In the genomic region with DNA sequence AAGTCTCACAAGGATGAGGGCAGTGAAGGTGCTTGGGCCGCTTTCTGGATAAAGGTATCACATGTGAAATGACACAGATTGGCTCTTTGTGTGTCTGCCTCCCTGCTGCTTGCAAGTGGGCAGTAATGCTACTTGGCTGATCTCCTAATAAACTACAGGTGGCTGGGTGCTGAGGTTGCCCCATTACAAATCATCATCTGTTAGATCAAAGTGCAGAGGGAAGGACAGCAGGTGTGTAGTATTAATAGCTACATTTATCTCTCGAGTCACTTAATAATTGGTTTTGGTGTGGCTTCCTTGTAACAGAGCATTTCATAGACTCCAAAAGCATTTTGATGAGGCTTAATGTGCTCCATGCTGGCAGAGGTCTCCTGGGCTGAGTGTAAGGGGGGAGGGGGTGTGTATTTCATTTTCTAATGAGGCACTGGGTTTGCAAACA, we compare ENCODE assay signal across 11 mouse cellular contexts.
A peak's percentile ranks its signal among the peaks of the same experiment; 100 is the strongest.
DNase-seq lines count a peak whose midpoint lies in the region; ATAC-seq and TF ChIP-seq lines count a peak whose summit lies in the region.
"Had no signal": no experiment of that assay in that cellular context is flagged by ENCODE, and none has a peak within 500 bp of the region (broad histone marks: within the 10 kb centered on the region; RNA-seq: fewer than 3 reads in every experiment).

No protein-coding gene starts in this region.

- H3K27ac ChIP-seq in limb, embryonic 11.5 days (replicated peaks; ENCODE audit: low read depth, low read length), result no peak overlapping the region
- no peak overlapping the region for H3K27ac ChIP-seq in limb, embryonic 10.5 days
- no peak overlapping the region for H3K27ac ChIP-seq in embryonic facial prominence, embryonic 14.5 days (replicated peaks; ENCODE audit: low read depth, low read length)
- H3K27ac ChIP-seq in hindbrain, embryonic 16.5 days (ENCODE audit: low read depth, low read length), result no peak overlapping the region
- no peak overlapping the region for H3K27ac ChIP-seq in heart, embryonic 11.5 days (ENCODE audit: low read depth, low read length)

- no peaks in the 10 kb centered on the region for H3K9me3 ChIP-seq in limb, embryonic 11.5 days (ENCODE audit: control insufficient read depth, low read length)
- H3K9me3 ChIP-seq in limb, embryonic 10.5 days (replicated peaks), result no peaks in the 10 kb centered on the region
- no peaks in the 10 kb centered on the region for H3K9me3 ChIP-seq in embryonic facial prominence, embryonic 14.5 days (ENCODE audit: control insufficient read depth, low read length)
- H3K9me3 ChIP-seq in hindbrain, embryonic 16.5 days (ENCODE audit: control insufficient read depth, low read length), result no peaks in the 10 kb centered on the region
- H3K9me3 ChIP-seq in heart, embryonic 11.5 days (replicated peaks; ENCODE audit: control insufficient read depth, low read length), result no peaks in the 10 kb centered on the region

- no peak overlapping the region for H3K4me3 ChIP-seq in limb, embryonic 11.5 days (ENCODE audit: low read depth, low read length)
- no peak overlapping the region for H3K4me3 ChIP-seq in limb, embryonic 10.5 days
- H3K4me3 ChIP-seq in embryonic facial prominence, embryonic 14.5 days (ENCODE audit: low read depth, low read length), result no peak overlapping the region
- H3K4me3 ChIP-seq in hindbrain, embryonic 16.5 days (ENCODE audit: low read length), result no peak overlapping the region
- H3K4me3 ChIP-seq in myocyte, result no peak overlapping the region
- H3K4me3 ChIP-seq in heart, embryonic 11.5 days (ENCODE audit: low read depth, low read length), result no peak overlapping the region

- H3K36me3 ChIP-seq in limb, embryonic 11.5 days (ENCODE audit: control insufficient read depth, insufficient read depth, low read length), result no peaks in the 10 kb centered on the region
- H3K36me3 ChIP-seq in limb, embryonic 10.5 days, result no peaks in the 10 kb centered on the region
- H3K36me3 ChIP-seq in embryonic facial prominence, embryonic 14.5 days (ENCODE audit: control insufficient read depth, insufficient read depth, low read length), result no peaks in the 10 kb centered on the region
- H3K36me3 ChIP-seq in hindbrain, embryonic 16.5 days (ENCODE audit: control insufficient read depth, insufficient read depth, low read length), result no peaks in the 10 kb centered on the region
- no peaks in the 10 kb centered on the region for H3K36me3 ChIP-seq in myocyte (ENCODE audit: control insufficient read depth, insufficient read depth)
- no peaks in the 10 kb centered on the region for H3K36me3 ChIP-seq in heart, embryonic 11.5 days (ENCODE audit: control insufficient read depth, insufficient read depth, low read length)

- no peak overlapping the region for H3ac ChIP-seq in myocyte (ENCODE audit: control insufficient read depth, insufficient read length)

- no peaks in the 10 kb centered on the region for H3K4me1 ChIP-seq in limb, embryonic 11.5 days (ENCODE audit: control insufficient read depth, insufficient read depth, low read length)
- H3K4me1 ChIP-seq in limb, embryonic 10.5 days, result peaks cover 13% of the 10 kb centered on the region
- no peaks in the 10 kb centered on the region for H3K4me1 ChIP-seq in embryonic facial prominence, embryonic 14.5 days (ENCODE audit: control insufficient read depth, insufficient read depth, low read length)
- no peaks in the 10 kb centered on the region for H3K4me1 ChIP-seq in hindbrain, embryonic 16.5 days (ENCODE audit: control insufficient read depth, insufficient read depth, low read depth, low read length)
- H3K4me1 ChIP-seq in heart, embryonic 11.5 days (ENCODE audit: control insufficient read depth, insufficient read depth, low read length), result no peaks in the 10 kb centered on the region

- no peak for ATAC-seq in limb, embryonic 11.5 days (ENCODE audit: insufficient number of reproducible peaks, low FRiP score, low TSS enrichment, low read depth)
- ATAC-seq in embryonic facial prominence, embryonic 14.5 days (ENCODE audit: low read depth), result peak; percentile 78; the same call in 1 of the 2 replicates
- ATAC-seq in hindbrain, embryonic 16.5 days, result peak; percentile 87
- ATAC-seq in heart, embryonic 11.5 days (replicated peaks; ENCODE audit: insufficient number of reproducible peaks, low FRiP score, low TSS enrichment), result no peak
- no peak for ATAC-seq in inflammation-experienced regulatory T-cells, adult 6 months

- no peaks in the 10 kb centered on the region for H3K79me2 ChIP-seq in myocyte (ENCODE audit: control insufficient read depth, insufficient read depth)

- DNase-seq in limb, embryonic 11.5 days (ENCODE audit: low spot score), result peak; percentile 36
- no peak for DNase-seq in limb, embryonic 10.5 days (ENCODE audit: low spot score)
- no peak for DNase-seq in embryonic facial prominence, embryonic 14.5 days (ENCODE audit: low spot score)
- DNase-seq in kidney, postnatal 14 days, result no peak
- DNase-seq: kidney, adult 9 months; lung, postnatal 36 days had no signal

- 9% methylated on average over 2 of the region's 2 CpGs for WGBS in limb, embryonic 11.5 days
- 35% methylated on average over 2 of the region's 2 CpGs for WGBS in limb, embryonic 10.5 days
- 39% methylated on average over 2 of the region's 2 CpGs for WGBS in embryonic facial prominence, embryonic 14.5 days
- 26% methylated on average over 2 of the region's 2 CpGs for WGBS in hindbrain, embryonic 16.5 days
- WGBS in heart, embryonic 11.5 days (ENCODE audit: insufficient replicate concordance), result 70% methylated on average over 2 of the region's 2 CpGs

- no peak overlapping the region for H3K9ac ChIP-seq in limb, embryonic 11.5 days (ENCODE audit: low read length)
- H3K9ac ChIP-seq in embryonic facial prominence, embryonic 14.5 days (ENCODE audit: low read depth, low read length), result no peak overlapping the region
- H3K9ac ChIP-seq in hindbrain, embryonic 16.5 days (ENCODE audit: low read depth, low read length), result no peak overlapping the region
- no peak overlapping the region for H3K9ac ChIP-seq in heart, embryonic 11.5 days (ENCODE audit: low read depth, low read length)

- TF ChIP-seq POLR2A in myocyte (IDR thresholded peaks at IDR 0.05; ENCODE audit: insufficient read length, low read depth), result no peak

- no peak overlapping the region for H3K4me2 ChIP-seq in limb, embryonic 11.5 days (ENCODE audit: low read depth, severe bottlenecking)
- H3K4me2 ChIP-seq in embryonic facial prominence, embryonic 14.5 days (ENCODE audit: low read depth, low read length), result no peak overlapping the region
- no peak overlapping the region for H3K4me2 ChIP-seq in hindbrain, embryonic 16.5 days (ENCODE audit: low read length)
- H3K4me2 ChIP-seq in myocyte (ENCODE audit: low read depth), result no peak overlapping the region
- no peak overlapping the region for H3K4me2 ChIP-seq in heart, embryonic 11.5 days
- H3K4me2 ChIP-seq: liver, embryonic 11.5 days had no signal

- no peaks in the 10 kb centered on the region for H3K27me3 ChIP-seq in limb, embryonic 11.5 days (ENCODE audit: control insufficient read depth, insufficient read depth, low read length)
- H3K27me3 ChIP-seq in limb, embryonic 10.5 days (ENCODE audit: low read depth, poor library complexity, severe bottlenecking), result no peaks in the 10 kb centered on the region
- H3K27me3 ChIP-seq in embryonic facial prominence, embryonic 14.5 days (replicated peaks; ENCODE audit: control insufficient read depth, insufficient read depth, low read length), result no peaks in the 10 kb centered on the region
- H3K27me3 ChIP-seq in hindbrain, embryonic 16.5 days (replicated peaks; ENCODE audit: control insufficient read depth, insufficient read depth, low read length), result no peaks in the 10 kb centered on the region
- H3K27me3 ChIP-seq in myocyte (ENCODE audit: control insufficient read depth, insufficient read depth, insufficient read length), result no peaks in the 10 kb centered on the region
- H3K27me3 ChIP-seq in heart, embryonic 11.5 days (ENCODE audit: control insufficient read depth, insufficient read depth, low read length), result no peaks in the 10 kb centered on the region

TF ChIP-seq in myocyte, 11 proteins besides CTCF, POLR2A, EP300 and RAD21:
- TF ChIP-seq MYOG (IDR thresholded peaks at IDR 0.05; ENCODE audit: control insufficient read depth in 1 of 3, insufficient read depth in 1 of 3, insufficient read length in 2 of 3, low read depth in 2 of 3), result peak in 2 of 3 experiments; percentile 7 to 22
- TF ChIP-seq MAX (IDR thresholded peaks at IDR 0.05; ENCODE audit: low read depth), result no peak
- no peak for TF ChIP-seq POLR2AphosphoS2 (IDR thresholded peaks at IDR 0.05; ENCODE audit: insufficient read length, low read depth)
- TF ChIP-seq CEBPB (IDR thresholded peaks at IDR 0.05; ENCODE audit: insufficient read depth, poor library complexity, severe bottlenecking), result peak; percentile 80
- peak; percentile 70 for TF ChIP-seq TCF12 (IDR thresholded peaks at IDR 0.05; ENCODE audit: insufficient read depth, poor library complexity, severe bottlenecking)
- TF ChIP-seq MYOD1 (IDR thresholded peaks at IDR 0.05; ENCODE audit: control insufficient read depth in 1 of 3, insufficient read length in 2 of 3, low read depth in 2 of 3), result peak in 2 of 3 experiments; percentile 39 to 76
- TF ChIP-seq USF1 (IDR thresholded peaks at IDR 0.05; ENCODE audit: low read depth), result no peak
- TF ChIP-seq TCF3 (IDR thresholded peaks at IDR 0.05; ENCODE audit: insufficient read length, low read depth), result no peak
- TF ChIP-seq E2F4 (IDR thresholded peaks at IDR 0.05; ENCODE audit: insufficient read depth), result no peak

Comparison
In these comparisons a context has a peak if more than half of its experiments do, and no peak if none do; other contexts are left out.
1. ATAC-seq: peak in embryonic facial prominence, embryonic 14.5 days (single experiment) and hindbrain, embryonic 16.5 days (single experiment); none in limb, embryonic 11.5 days (single experiment), heart, embryonic 11.5 days (single experiment) and inflammation-experienced regulatory T-cells, adult 6 months (single experiment).